Mouse (Mus musculus) CH12.LX (cell line): ENCODE measurements around the gene Creb5.

Experiments
- BHLHE40 ChIP-seq: IDR thresholded peaks from 2 replicates; pipeline ENCODE4 v1.6.1; 2011; ENCODE audit warnings: mild to moderate bottlenecking, low read depth, low read length, improper control_type of control experiment
- CTCF ChIP-seq, 2 experiments: IDR thresholded peaks in 1 of 2; conservative IDR thresholded peaks in 1 of 2; 2 replicates each; pipeline ENCODE4 v1.5.1; 2011 to 2012; ENCODE audit warnings: low read depth in 2 of 2, low read length in 2 of 2, improper control_type of control experiment in 1 of 2, inconsistent platforms in 1 of 2, mild to moderate bottlenecking in 1 of 2, moderate library complexity in 1 of 2
- ETS1 ChIP-seq: conservative IDR thresholded peaks from 2 replicates; pipeline ENCODE4 v1.6.1; 2012; ENCODE audit warnings: low read depth, mild to moderate bottlenecking, inconsistent platforms, low read length, improper control_type of control experiment, moderate library complexity
- MAFK ChIP-seq: IDR thresholded peaks from 2 replicates; pipeline ENCODE4 v1.6.1; 2011; ENCODE audit warnings: low read length, improper control_type of control experiment; ENCODE audit not compliant: insufficient replicate concordance
- MAX ChIP-seq: IDR thresholded peaks from 2 replicates; pipeline ENCODE4 v1.6.1; 2011; ENCODE audit warnings: low read length, improper control_type of control experiment
- POLR2A ChIP-seq: IDR thresholded peaks from 2 replicates; pipeline ENCODE4 v1.6.1; 2011; ENCODE audit warnings: low read depth, mild to moderate bottlenecking, improper control_type of control experiment, low read length
- USF1 ChIP-seq: IDR thresholded peaks from 2 replicates; pipeline ENCODE4 v1.6.1; 2014; ENCODE audit warnings: low read depth, mild to moderate bottlenecking, inconsistent platforms, low read length, improper control_type of control experiment
- ZKSCAN1 ChIP-seq: IDR thresholded peaks from 2 replicates; pipeline ENCODE4 v1.6.1; 2012; ENCODE audit warnings: low read depth, inconsistent platforms, low read length, improper control_type of control experiment, borderline replicate concordance

DNA sequence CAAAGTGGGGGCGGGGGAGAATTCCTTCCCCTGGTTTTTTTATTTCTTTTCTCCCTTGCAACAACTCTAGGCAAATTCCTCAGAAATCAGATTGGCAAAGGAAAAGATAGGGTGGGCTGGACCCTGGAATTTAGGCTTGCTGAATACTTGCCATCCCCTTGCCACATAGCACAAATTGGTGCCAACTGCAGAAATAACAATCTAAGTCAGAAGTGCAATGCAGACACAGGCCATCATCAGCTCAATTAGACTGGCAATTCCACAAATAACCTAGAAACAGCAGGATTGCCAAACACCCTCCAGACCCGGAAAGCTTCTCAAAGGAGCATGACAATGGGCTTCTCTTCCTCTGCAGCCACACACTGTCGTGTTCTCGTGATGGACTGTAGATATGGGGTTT lies 15.4 kb upstream of the Creb5 start:
- no peak for TF ChIP-seq MAFK
- no peak for TF ChIP-seq POLR2A
- TF ChIP-seq CTCF (conservative IDR thresholded peaks at IDR 0.05 in 1 of 2, IDR thresholded peaks at IDR 0.05 in 1 of 2; ENCODE audit: low read depth in 2 of 2, low read length in 2 of 2), result no peak
- TF ChIP-seq ETS1, result no peak
- no peak for TF ChIP-seq MAX
- TF ChIP-seq USF1, result no peak
- TF ChIP-seq BHLHE40, result no peak
- no peak for TF ChIP-seq ZKSCAN1
